Mouse (Mus musculus) left cerebral cortex, postnatal 25 days (tissue): ENCODE measurements around the gene Spdef. TPM values are rescaled to one million over a fixed set of nuclear protein-coding genes. Genes with fewer than 3 reads are reported as not detected.

Source experiments
- DNase-seq, 2 experiments: peaks; one replicate each; pipeline ENCODE4 v3.0.0; 2022; ENCODE audit warnings: low spot score in 2 of 2, mixed read lengths in 1 of 2
- intact Hi-C: fragments of 180-260 bp; cut with DNase I; formaldehyde crosslinking; loops from one replicate; pipeline ENCODE4 v1.15.1; 2025
- total RNA-seq, 2 experiments: library from RNA; stranded (reverse); gene quantifications; 2 replicates each; pipeline ENCODE4 v1.2.3; 2021

Spdef gene
- total RNA-seq, 2 experiments from 2014 or later = 0.21 TPM; not detected in 1

DNA sequence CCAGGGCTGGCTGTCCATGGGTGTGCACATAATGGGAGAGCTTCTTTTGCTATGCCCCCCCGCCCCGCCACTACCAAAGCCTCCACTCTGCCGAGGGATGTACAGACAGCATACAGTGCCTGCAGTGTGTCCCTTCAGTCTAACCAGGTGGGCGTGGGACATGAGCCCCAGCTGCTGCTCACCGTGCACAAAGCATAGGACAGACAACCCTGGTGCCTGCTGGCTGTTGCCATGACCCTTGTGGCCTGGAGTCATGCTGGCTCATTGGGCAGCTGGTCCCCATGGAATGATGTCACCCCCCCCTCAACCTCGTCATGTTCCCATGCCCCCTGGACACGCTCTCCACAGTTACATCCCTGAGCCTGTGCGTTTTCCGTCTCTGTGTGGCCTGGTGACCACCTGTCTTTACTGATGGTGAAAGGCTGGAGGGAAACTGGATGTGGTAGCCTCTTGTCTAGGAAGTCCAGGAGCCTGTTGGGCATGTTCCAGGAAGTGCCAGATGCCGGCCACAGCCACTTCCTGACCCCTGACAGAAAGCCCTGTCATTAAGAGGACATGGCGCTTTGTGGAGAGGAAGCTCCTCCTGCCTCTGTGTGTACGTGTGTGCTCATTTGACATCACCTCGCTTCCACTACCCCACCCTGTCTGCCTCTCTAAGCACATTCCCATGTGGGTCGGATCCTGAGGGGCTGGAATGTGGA lies 37.6 kb downstream of the Spdef start:
- intact Hi-C loops = no loop called here

DNA sequence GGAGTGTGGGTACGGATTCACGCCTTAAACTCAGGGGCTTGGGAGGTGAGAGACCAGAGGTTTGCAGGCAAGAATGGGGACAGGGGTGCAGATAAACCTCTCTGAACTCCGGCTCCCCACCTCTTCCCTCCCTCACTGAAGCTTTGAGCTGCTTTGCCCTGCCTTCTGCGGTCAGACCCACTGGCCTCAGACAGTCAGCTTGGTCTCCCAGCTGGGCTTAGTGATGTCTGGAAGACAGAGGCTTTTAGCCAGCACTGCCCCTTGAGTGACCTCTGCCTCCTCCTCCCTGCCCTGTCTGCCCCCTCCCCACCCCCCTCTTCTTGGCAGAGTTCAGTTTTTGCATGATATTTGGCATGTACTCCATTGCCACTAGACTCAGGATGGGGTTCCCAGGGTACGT lies 42.4 kb downstream of the Spdef start:
- no peak for DNase-seq
- intact Hi-C loops = no loop called here

More for the DNA sequence above, 37.6 kb downstream of the Spdef start:
- DNase-seq = no peak

GRCm38 (mm10) chr17:27685550-27685913 lies 43.2 kb downstream of the Spdef start:
- intact Hi-C loops = loop anchor here (2.0 kb wide), 1 partner anchor 31 kb away; the partner anchor contains the start of gene Pacsin1
- DNase-seq = no peak

GRCm38 (mm10) chr17:27684886-27685549 lies 43.7 kb downstream of the Spdef start:
- peak; percentile 82 to 92 for DNase-seq
- intact Hi-C loops = loop anchor here (2.0 kb wide), 1 partner anchor 30 kb away; the partner anchor contains the start of gene Pacsin1

- intact Hi-C loops = loop anchor here (5.0 kb wide), 1 partner anchor 37 kb away; no protein-coding TSS in a partner anchor
- DNase-seq = no peak
Observed at GRCm38 (mm10) chr17:27678924-27679813, 49.6 kb downstream of the Spdef start.

DNA sequence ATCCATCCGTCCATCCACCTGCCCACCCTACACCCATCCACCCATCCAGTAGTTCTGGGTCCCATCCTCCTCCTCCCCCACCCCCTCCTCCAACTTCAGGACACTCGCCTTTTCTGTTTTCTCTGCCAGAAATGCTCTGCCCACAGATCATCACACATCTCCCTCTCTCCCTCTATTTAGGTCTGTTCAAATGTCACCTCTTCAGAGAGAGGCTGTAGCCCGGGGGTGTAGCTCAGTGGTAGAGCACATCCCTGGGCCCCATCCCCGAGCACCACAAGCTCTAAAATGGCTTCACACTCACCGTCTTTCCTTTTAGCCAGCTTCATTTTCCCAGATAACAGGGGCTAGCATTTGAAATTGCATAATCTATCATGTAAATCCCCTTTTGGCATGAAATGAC lies 51.0 kb downstream of the Spdef start:
- intact Hi-C loops = loop anchor here (2.0 to 5.0 kb wide), 2 partner anchors 21 to 35 kb away; no protein-coding TSS in a partner anchor
- DNase-seq = peak in 1 of 2 experiments; percentile 72

DNA sequence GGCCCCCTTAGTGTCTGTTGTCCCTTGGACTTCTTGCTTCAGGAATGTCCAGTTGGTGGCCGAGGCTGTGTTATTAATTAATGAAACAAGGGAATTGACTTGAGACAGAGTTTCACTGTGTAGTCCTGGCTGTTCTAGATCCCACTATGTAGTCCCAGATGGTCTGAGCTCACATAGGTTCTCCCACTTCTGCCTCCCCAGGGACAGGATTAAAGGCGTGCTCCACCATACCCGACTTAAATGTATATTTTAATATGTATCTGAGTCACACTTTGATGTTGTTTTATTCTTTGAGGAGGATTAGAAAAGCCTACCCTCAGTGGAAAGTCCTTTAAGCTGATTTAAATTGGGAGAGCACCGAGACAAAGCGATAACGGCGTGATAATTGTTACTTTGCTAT lies 52.5 kb downstream of the Spdef start:
- intact Hi-C loops = loop anchor here (2.0 to 5.0 kb wide), 2 partner anchors 19 to 34 kb away; no protein-coding TSS in a partner anchor
- DNase-seq = peak in 1 of 2 experiments; percentile 67

- intact Hi-C loops = loop anchor here (5.0 kb wide), 1 partner anchor 33 kb away; no protein-coding TSS in a partner anchor
- no peak for DNase-seq
Observed at GRCm38 (mm10) chr17:27675453-27675852, 53.3 kb downstream of the Spdef start.

- intact Hi-C loops = no loop called here
- DNase-seq = peak in 1 of 2 experiments; percentile 43
Observed at GRCm38 (mm10) chr17:27673945-27674344, 54.8 kb downstream of the Spdef start.

GRCm38 (mm10) chr17:27671720-27672119 lies 57.0 kb downstream of the Spdef start:
- intact Hi-C loops = no loop called here
- no peak for DNase-seq

Other genes starting within 250 kb of the Spdef start
- gene Grm4, start 207.6 kb downstream of the Spdef start, total RNA-seq = 10 to 100 TPM; 21.1 to 30.4 TPM
- 10 to 100 TPM; 47.6 to 52.8 TPM for gene Hmga1, start 172.5 kb downstream of the Spdef start, total RNA-seq
- gene AI413582, start 163.2 kb downstream of the Spdef start, total RNA-seq = 10 to 100 TPM; 92.9 to 97.4 TPM
- 100 to 1,000 TPM; 573 to 611 TPM for gene Nudt3, start 105.5 kb downstream of the Spdef start, total RNA-seq
- 1 to 10 TPM in 1 of 2 experiments, not detected in 1; 2.1 TPM for gene RPS10-NUDT3, start 93.7 kb downstream of the Spdef start, total RNA-seq
- gene Rps10, start 92.3 kb downstream of the Spdef start, total RNA-seq = 100 to 1,000 TPM; 430 to 432 TPM
- 100 to 1,000 TPM; 428 to 433 TPM for gene Pacsin1, start 73.4 kb downstream of the Spdef start, total RNA-seq
- 100 to 1,000 TPM; 196 to 198 TPM for gene D17Wsu92e, start 91.7 kb upstream of the Spdef start, total RNA-seq
- 10 to 100 TPM; 50.7 to 54.5 TPM for gene Snrpc, start 109.2 kb upstream of the Spdef start, total RNA-seq
- gene Uhrf1bp1, start 127.5 kb upstream of the Spdef start, total RNA-seq = 10 to 100 TPM; 17.8 to 22.9 TPM
- gene Anks1, start 180.4 kb upstream of the Spdef start, total RNA-seq = 10 to 100 TPM; 32.3 to 35.8 TPM
- 10 to 100 TPM; 46.9 to 48.3 TPM for gene Taf11, start 180.9 kb upstream of the Spdef start, total RNA-seq